Mouse (Mus musculus) layer of hippocampus, postnatal 10 days (tissue): ENCODE results near the gene Zc3hc1. TPM values are rescaled to one million over a fixed set of nuclear protein-coding genes. Genes with fewer than 3 reads are reported as not detected.

Experiments used
- DNase-seq, 2 experiments: peaks; one replicate each; pipeline ENCODE4 v3.0.0; 2021; ENCODE audit warnings: low spot score in 2 of 2
- total RNA-seq, 2 experiments: library from RNA; stranded (reverse); gene quantifications; 2 replicates each; pipeline ENCODE4 v1.2.3; 2021

Zc3hc1 gene
- total RNA-seq, 2 experiments from 2014 or later = 27.4 to 27.6 TPM

DNA sequence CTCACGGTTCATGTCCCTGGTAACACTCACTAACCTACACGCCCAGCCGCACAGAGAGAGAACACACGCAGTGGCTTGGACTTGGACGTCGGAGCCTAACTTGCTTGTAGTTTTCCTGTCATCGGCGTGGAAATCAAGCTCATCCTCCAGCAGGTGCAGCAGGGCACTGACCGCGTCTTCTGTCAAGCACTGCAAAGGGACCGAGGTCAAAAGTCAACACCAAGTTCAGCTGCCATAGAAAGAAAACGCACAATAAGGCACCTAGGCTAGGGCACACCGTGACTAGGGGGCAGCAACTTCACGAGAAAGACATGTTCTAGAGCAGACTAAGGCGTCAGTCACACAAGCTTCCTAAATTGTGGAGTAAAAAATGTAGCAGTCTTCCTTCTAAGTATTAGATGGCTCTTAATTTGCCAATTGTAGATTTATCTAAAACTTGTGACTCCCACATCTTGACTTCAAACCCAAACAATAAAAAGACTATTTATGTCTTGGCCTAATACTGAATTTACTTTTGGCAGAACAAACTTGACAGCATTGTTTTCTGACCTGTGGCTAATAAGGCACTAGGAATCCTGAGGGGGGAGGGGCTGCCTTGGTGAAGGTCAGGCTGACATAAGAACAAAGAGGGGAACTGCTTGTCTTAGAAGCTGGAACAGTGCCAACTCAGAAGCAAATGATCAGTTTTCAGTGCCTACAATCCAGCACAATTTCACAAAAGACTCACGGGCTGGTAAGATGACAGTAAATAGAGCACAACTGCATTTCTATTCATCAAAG, 15.9 kb downstream of the Zc3hc1 start:
- DNase-seq = no peak

DNA sequence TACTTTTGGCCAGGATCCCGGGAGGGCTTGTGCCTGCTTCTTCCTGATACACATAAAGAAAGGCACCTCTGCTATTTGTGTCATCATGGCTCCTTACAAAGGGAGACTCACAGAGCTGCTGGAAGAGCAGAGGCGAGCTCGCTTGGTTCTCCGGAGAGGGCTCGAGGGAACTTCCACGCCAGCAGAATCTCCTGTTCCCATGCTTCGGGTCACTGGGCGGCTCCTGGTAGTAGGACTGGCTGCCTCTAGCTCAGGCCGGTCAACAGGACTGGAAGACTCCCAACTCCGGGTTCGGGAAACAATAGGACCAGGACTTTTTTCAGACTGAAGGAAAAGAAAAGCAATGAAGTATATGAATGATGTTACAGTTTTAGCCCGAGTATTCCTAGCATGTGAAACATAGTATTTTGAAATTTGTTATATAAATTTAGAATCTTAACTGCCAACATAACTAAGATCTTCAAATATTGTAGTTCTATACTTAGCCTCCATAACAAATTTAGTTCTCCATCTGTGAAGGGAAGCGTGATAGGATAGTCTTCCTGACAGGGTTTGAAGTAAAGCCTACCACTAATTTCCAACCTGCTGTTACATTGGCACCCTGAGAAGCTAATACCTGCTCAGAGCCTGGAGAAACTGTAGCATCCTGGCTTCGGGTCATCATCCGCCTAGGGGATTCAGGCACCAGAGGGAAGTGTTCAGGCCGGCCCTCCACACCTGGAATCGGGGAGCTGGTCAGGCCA, 18.0 kb downstream of the Zc3hc1 start:
- no peak for DNase-seq

DNA sequence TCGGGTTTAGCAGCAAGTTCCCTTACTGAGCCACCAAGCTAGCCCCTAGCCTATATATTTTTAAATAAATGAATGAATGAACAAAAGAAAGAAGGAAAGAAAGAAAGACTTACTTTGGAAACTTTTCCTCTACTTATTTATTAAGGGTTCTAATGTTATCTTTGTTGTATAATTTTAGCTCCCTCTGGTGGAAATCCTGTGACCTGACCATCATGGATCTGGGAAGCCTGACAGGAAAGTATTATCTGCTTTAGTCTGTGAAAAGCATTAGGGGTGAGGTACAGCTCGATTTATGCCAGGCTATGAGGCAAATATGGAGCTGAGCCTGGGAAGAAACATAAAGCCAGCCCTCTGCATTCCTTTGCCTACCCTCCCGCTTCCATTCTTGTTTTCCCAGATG, 21.5 kb downstream of the Zc3hc1 start:
- no peak for DNase-seq

DNA sequence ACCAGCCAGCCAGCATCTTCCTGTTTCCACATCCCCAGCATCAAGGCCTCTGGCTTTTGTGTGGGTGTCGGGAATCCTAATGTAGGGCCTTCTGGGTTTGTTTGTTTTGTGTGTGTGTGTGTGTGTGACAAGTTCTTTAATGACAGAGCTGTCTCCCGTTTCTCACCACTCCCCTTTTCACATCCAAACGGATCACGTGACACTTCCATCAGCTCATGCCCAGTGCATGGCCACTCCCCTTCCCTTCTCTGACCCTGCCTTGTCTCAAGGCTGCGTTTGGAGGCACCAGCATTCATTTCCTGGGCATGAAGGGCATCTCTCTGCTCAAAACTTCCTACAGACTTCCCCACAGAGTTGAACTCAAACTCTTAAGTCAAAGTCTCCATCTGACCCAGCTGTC, 27.0 kb downstream of the Zc3hc1 start:
- DNase-seq = no peak

DNA sequence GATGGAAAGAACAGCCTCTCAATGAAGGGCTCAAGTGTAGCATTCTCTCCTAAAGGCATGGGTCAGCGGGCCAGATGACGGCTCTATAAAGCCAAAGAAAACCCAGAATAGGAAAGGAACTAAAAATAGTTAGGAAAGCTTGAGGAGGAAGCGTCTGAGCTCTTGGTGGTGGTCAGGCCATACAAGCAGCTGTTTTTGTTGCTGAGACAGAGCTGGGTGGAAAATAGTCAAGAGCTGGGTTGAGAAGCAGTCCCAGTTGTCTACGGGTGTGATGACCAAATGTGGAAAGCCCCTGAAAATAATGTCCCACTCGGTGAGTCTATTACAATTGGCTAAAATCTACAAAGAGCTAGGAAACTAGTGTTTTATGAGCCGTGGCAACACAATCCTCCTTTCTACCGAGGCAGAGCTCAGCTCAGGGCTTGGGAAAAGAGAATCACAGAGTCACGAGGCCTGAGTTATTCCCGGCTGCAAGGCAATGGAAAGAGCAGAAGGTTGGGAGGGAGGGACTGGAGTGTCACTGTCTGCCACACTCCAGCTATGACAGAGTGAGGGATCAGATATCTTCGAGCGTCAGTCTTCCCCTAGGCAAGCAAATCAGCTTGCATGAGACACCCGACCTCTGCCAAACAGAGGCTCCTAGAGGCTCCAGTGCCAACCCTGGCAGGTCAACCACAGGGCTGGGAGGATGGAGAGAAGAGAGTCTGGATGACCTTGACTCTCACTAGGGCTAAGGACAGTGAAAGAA, 30.9 kb downstream of the Zc3hc1 start:
- DNase-seq = no peak

DNA sequence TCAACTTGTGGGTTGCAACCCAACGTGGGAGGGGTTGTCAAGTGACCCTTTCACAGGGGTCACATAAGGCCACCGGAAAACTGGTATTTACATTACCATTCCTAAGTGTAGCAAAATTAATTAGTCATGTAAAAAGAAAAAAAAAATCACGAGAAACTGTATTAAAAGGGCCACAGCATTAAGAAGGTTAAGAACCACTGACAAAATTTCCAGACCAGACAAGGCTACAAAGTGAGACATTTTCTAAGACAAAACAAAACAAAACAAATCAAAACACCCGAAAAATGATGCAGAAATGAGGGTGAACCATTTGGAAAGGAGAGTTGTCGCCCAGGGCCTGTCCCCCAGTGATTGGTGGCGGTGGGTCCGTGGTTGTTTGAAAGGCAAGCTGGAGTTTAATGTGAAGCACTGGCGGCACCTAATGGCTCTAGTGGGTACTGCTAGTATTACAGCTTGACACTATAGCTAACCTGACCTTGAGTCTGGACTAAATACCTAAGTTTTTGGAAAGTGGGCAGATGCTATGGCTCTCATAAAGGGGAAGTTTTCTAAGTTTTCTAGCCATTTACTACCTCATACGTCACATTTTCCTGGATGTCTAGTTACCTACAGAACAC, 33.2 kb downstream of the Zc3hc1 start:
- DNase-seq = peak; percentile 86 to 91

DNA sequence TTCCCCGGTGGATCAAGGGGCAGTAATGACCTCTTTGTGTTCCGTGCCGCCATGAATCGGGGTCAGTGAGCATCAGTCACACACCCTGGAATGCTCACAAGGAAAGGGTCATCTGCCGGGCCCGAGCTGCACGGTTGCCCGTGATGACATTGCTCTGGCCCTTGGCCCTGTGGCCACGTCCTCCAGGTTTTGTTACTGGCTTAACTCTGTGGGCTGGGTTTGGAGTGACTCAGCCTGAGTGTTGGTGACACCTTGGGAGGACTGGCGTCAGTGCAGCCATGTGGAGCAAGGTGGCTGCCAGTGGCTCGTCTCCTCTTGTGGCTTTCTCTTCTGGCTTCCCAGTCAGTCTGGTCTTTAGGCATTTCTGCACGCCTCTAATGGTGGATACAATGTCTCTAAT, 34.1 kb downstream of the Zc3hc1 start:
- no peak for DNase-seq

DNA sequence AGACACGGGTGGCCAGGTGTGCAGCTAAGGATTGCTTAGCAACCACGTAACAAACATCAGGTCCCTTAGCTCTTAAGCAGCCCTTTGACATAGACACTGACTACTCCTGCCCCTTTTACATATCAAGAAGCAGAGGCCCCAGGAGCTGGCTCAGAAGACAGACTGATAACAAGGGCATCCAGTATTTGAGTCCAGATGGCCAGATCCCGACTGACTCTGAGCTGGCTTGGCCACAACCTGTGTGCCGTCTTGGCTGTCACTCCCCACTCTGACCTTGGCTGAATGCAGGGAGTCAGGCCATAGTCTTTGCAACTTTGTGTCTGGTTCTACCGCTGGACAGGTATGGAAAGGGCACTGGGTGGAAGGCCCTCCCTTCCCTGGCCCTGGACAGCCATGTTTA, 34.7 kb downstream of the Zc3hc1 start:
- no peak for DNase-seq

DNA sequence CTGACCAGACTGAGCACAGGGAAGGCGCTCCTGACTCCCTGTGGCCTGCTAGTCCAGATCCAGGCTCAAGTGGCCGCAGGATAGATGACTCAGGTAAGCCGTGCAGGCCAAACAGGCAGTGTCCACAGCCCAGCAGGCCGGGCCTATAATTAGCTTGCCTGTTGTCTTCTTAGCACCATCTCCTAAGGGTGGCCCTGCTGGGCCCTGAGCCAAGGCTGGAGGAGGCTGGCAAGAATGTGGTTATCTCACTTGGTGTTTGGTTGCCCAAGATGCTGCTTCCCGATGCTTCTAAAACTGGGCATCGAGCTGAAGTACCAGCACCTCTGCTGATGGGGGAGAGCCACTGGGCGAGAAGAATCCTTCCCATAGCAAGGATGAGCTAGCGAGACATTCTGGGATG, 35.1 kb downstream of the Zc3hc1 start:
- no peak for DNase-seq

DNA sequence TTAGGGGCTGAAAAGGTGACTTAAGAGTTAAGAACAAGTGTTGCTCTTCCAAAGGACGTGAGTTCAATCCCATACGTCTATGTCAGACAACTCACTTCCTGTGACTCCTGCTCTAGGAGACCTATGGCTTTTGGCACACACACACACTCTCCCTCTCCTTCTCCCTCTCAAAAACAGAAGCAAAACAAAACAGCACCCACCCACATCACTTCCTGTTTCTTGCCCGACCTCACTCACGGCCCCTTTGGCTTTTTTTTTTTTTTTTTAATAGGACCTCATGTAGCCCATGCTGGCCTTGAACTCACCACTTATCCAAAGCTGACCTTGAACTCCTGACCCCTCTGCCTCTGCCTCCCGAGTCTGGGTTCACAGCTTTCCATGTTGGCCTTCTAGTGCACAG, 36.1 kb downstream of the Zc3hc1 start:
- no peak for DNase-seq

DNA sequence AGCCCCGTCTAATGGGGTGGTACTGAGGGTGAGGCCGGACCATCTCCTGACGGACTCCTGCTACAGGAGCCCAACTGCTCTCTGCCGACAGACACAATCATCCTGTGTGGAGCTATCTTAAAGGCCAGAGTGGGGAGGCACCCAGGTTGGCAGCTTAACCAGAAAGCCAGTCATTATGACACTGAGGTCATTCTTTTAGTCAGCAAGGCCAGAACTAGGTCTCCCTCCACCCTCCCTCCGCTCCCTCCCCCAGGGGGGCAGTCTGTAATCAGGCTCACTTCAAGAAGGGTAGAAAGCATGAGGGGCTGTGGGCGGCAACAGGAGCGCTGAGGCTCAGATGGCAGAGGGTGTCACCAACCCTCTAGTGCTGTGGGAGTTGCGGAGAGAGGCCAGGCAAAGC, 37.2 kb downstream of the Zc3hc1 start:
- no peak for DNase-seq

DNA sequence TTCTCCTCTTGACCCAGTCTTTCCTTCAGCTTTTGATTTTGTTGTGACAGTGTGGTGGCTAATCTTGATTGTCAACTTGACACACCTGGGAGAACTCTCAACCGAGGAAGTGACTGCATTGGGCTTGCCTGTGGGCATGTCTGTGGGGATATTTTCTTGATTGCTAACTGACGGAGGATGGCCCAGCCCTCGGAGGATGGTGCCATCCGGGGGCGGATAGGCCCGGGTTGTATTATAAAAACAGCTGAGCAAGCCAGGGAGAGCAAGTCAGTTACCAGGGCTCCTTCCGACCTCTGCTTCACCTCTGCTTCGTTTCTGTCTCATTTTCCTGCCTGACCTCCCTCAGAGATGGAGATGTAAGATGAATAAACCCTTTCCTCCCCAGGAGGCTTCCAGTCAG, 38.1 kb downstream of the Zc3hc1 start:
- no peak for DNase-seq

DNA sequence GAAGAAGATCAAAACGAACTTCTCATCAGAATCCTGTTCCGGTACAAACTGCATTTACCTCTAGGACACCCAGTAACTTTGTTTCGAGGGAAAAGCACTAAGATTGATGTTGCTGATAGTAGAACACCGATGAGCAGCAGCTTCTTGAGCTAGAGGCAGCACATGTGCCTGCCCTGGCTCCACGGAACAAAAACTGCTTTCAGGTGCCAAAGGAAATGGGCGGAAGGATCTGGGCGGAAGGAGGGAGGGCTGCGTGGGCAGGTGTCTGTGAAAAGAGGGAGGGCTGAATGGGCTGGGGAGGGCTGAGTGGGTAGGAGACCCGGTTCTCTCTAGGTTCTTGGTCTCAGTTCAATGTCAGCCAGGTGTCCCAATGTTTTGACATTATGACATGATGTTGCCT, 39.5 kb downstream of the Zc3hc1 start:
- DNase-seq = no peak

DNA sequence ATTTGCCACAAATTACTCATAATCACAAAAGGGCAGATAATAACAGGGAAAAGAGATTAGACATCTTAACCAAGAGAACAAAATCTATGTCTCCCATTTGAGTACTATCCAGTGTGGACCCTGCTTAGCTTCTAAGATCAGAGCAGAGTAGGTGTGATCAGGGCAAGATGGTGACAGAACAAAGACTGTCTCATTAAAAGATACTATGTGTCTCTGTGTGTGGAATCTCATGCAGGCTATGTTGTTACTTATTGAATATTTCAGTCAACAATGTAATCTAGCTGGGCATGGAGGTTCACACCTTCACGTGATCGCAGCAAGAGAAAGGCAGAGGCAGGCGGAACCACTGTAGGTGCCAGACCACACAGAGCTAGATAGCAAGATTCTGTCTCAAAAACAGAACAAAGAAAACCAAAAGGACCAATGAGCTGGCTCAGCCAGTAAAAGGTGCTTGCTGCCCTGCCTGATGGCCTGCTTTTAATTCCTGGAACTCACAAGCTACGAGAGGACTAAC, 43.5 kb downstream of the Zc3hc1 start:
- DNase-seq = no peak

DNA sequence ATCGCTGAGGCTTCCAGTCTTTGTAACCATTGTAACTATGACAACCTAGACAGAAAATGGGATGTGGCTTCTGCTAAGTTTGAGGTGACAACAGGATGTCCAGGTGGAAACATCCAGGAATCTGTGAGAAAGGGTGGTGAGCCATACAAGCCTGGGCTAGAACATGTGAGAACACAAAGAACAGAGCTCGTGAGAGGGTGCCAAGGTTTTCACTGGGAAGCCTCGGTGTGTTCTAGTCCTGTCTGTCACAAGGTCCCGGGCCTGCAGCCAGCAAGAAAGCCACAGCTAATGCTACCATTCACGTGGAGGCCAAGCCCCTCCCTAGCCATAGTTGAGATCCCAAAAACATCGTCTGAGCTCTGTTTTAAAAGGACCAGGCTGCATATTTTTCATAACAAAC, 44.1 kb downstream of the Zc3hc1 start:
- no peak for DNase-seq

DNA sequence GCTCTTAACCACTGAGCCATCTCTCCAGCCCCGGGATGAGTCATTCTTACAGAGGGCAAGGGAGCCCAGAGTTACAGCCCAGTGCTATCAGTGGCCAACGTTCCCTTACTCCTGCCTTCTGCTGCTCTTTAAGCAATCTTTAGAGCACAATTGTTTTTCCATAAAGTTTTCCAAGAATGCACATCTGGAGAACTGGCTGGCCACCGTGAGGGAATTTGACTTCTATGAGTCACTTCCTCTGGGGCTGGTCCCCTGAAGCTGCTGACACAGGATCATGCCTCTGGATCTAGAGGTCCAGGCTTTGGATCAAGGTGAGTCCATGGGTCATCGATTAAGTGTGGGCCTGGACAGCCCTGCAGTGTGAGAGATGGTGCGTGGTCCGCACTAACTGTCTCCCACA, 46.8 kb downstream of the Zc3hc1 start:
- DNase-seq = no peak

DNA sequence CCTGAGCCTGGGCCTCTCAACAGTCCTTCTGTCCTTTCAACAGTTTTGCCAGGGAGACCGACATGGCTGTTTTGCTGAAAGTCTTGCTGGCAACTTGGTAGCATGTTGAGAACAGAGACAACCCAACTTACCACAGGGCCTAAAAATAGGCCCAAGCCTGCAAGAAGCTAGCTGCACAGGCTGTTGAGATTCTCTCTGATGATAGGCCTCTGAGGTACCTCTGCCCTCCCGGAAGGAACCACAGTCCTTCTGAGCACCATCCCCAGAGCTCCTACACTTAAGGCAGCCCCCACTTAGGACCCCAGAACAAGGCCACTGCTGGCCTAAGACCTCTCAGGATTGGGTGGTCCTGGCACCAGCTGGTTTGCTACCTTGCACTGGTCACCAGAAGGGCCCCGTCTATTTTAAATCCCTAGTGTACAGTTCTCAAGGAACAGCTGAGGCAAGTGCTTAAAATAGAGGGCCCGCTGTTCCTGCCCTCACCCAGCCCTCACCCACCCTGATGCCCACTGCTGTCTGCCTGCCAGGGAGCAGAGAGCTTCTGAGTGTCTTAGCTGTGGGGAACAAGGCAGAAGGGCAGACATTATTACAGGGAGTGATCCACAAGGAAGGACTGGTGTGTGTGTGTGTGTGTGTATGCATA, 50.5 kb downstream of the Zc3hc1 start:
- DNase-seq = no peak

DNA sequence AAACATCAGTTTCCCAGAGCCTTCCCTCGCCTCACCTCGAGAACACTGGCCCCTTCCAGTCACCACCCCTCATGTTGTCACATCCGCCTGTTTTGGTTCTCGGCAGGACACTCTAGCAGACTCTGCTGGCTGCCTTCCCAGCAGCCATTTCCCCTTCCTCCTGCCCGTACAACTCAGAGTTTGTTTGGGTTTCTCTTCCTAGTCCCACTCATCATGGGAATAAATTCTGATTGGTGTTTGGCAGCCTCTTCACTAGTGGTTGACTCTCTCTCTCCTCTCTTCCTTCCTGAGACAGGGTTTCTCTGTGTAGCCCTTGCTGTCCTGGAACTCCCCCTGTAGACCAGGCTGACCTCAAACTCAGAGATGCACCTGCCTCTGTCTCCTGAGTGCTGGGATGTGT, 53.9 kb downstream of the Zc3hc1 start:
- peak; percentile 40 to 41 for DNase-seq

DNA sequence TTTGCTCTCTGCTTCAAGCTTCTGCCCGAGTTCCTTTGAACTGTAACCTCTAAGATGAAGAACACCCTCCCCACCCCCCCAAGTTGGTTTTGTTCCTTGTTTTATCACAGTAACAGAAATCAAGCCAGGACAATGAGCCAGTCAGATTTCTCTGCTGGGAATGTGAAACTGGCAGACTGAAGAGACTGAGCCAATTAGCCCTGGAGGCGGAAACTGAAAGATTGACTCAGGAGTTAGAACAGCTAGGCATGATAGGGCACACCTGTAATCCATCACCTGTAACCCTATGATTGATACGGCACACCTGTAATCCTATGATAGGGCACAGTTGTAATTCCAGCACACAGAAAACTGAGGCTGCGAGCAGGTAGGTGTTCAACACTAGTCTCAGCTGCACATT, 58.6 kb downstream of the Zc3hc1 start:
- no peak for DNase-seq

DNA sequence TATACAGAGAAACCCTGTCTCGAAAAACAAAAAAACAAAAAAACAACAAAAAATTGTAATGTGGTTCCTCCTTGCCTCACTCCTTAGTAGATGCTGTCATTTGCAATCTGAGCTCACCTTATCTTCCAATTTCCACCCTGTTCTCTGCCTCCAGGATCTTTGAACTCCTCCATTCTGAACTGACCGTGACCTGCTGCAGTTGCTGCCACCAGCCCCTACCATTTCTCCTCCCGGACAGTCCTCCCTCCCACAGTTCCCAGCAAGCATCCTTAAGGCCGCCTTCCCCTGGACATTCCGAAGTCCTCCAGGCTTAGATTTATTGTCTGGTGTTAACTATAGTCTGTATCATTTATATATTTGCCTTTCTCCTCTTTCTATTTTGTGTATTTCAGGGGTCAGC, 60.1 kb downstream of the Zc3hc1 start:
- DNase-seq = no peak

DNA sequence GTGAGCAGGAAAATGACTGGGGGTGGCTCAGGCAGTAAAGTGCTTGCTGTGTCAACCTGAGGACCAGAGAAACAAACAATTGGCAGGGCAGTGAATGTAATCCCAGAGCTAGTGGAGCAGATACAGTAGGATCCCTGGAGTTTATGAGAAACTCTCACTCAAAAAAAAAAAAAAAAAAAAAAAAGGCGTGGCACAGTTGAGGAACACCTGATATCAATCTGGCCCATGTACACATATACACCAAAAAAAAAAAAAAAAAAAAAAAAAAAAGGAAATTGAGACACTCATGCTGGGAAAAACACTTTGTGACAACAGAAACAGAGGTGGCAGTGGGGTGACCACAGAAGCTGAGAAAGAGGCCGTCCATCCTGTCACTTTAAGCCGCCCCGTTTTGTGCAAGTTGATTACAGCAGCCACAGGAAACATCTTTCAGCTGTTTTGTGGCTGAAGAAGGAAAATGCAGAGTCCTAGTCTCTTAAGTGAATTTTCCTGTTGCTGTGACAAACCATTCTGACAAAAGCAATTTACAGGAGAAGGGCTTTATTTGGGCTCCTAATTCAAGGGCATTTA, 64.8 kb downstream of the Zc3hc1 start:
- no peak for DNase-seq
